Mouse (Mus musculus) liver, embryonic 11.5 days (tissue): ENCODE results near the gene Sds. TPM values are rescaled to one million over a fixed set of nuclear protein-coding genes. Genes with fewer than 3 reads are reported as not detected.

Experiments
- ATAC-seq: fragments of 200-750 bp; cut with Nextera tagmentation; replicated peaks from 2 replicates; pipeline ENCODE4 v1.8.0; 2017; ENCODE audit warnings: moderate number of reproducible peaks, mild to moderate bottlenecking, moderate TSS enrichment, moderate library complexity; ENCODE audit not compliant: low FRiP score
- DNase-seq: peaks from one replicate; pipeline ENCODE4 v3.0.0-alpha.2; 2017; ENCODE audit warnings: low spot score
- H3K27ac ChIP-seq: fragments of 300-500 bp; sonication (generic); 2 replicates; pipeline ENCODE4 v1.5.1; 2014; ENCODE audit warnings: mild to moderate bottlenecking, low read depth, low read length, control low read depth
- H3K27me3 ChIP-seq: fragments of 300-500 bp; sonication (generic); replicated peaks from 2 replicates; pipeline ENCODE4 v1.6.1; 2014; ENCODE audit warnings: low read length, mixed read lengths; ENCODE audit not compliant: control insufficient read depth, insufficient read depth
- H3K36me3 ChIP-seq: fragments of 300-500 bp; sonication (generic); 2 replicates; pipeline ENCODE4 v1.6.1; 2014; ENCODE audit warnings: mild to moderate bottlenecking, low read length, moderate library complexity, mixed read lengths; ENCODE audit not compliant: control insufficient read depth, insufficient read depth
- H3K4me1 ChIP-seq: fragments of 300-500 bp; sonication (generic); replicated peaks from 2 replicates; pipeline ENCODE4 v1.6.1; 2014; ENCODE audit warnings: low read length, mixed read lengths; ENCODE audit not compliant: control insufficient read depth, insufficient read depth
- H3K4me2 ChIP-seq: fragments of 300-500 bp; sonication (generic); 2 replicates; pipeline ENCODE4 v1.6.1; 2014; ENCODE audit warnings: mild to moderate bottlenecking, control low read depth, moderate library complexity
- H3K4me3 ChIP-seq: fragments of 300-500 bp; sonication (generic); 2 replicates; pipeline ENCODE4 v1.5.1; 2014; ENCODE audit warnings: low read depth, low read length, control low read depth
- H3K9ac ChIP-seq: fragments of 300-500 bp; sonication (generic); 2 replicates; pipeline ENCODE4 v1.6.1; 2014; ENCODE audit warnings: low read depth, low read length, control low read depth
- H3K9me3 ChIP-seq: fragments of 300-500 bp; sonication (generic); 2 replicates; pipeline ENCODE4 v1.6.1; 2016; ENCODE audit warnings: low read length, inconsistent platforms, mixed read lengths; ENCODE audit not compliant: control insufficient read depth
- WGBS: fragments of 180-500 bp; shearing (Covaris S2); extraction: QIAGEN DNeasy Blood & Tissue Kit; methylation state at CpG from one replicate; pipeline ENCODE4 v1.1.7; 2014; 5-methylcytosine and 5-hydroxymethylcytosine counted together
- polyA plus RNA-seq: library from polyadenylated mRNA; unstranded; fragments of >200 nt; fragmentation: Nextera tagmentation; extraction: Ambion mirVana; gene quantifications from 2 replicates; pipeline ENCODE4 v1.2.1, GENCODE M21; 2014

Sds gene
- polyA plus RNA-seq, 1 experiment from 2014 or later, result not detected

DNA sequence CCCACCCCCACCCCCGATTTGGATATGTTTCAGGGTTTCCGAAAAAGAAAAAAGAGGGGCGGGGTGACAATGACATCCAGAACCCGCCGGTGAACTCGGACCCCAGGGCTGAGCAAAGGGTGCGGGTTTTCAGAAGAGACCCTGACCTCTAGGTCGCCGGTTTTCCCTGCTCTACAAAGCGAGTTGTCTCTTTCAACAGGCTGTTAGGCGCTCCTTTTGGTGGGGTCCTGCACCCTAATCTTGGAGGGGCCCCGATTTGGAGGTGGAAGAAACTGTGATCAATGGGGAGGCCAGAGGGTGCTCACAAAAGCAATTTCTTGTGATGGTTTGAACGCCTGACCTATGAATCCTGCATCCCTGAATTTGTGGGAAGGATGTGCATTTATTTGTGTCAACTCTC is 37.9 kb upstream of the Sds start:
- H3K4me2 ChIP-seq, result no peak overlapping the region
- 2% methylated on average over 13 of the region's 13 CpGs for WGBS

DNA sequence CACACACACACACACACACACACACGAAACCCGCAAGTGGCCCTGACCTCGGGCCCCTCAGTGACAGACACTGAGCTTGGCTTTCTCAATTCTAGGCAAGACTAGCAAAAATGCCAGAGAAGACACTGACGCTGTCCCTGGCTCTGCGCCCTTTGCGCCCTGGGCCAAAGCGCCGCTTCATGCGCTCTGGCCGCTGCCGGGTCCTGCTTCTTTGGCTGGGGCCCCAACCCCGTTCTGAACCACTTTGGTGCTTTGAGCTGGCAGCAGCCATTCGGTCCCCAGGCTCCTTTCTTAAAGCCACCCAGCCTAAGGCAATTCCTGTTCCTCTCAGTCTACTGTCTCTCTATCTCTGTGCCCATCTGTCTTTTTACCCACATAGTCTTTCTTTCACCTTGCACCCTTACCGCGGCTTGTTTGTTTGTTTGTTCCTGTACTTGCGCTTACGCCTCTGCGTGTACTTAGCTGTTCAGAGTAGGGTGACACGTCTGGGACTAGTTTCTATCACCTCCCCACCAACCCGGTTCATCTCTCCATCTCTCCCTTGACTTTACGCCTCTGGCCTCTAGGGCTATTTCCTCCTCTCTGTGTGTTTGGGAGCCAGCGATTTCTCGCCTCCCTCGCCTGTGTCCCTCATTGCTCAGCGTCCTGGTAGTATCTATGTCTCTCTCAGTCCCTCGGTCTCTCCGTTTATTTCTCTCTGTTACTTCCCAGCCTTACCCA is 37.2 kb upstream of the Sds start:
- Histone ChIP-seq H3K4me1 (no peaks in the 10 kb centered on the region), H3K4me2 (no peak overlapping the region), H3K27me3 (peaks cover 82% of the 10 kb centered on the region), H3K36me3 (no peaks in the 10 kb centered on the region), H3K27ac (no peak overlapping the region), H3K9ac (no peak overlapping the region), H3K4me3 (no peak overlapping the region), H3K9me3 (no peaks in the 10 kb centered on the region)
- ATAC-seq (no peak), DNase-seq (no peak)
- 2% methylated on average over 27 of the region's 27 CpGs for WGBS

More for the DNA sequence above, 37.9 kb upstream of the Sds start:
- Histone ChIP-seq H3K27me3 (peaks cover 86% of the 10 kb centered on the region), H3K9me3 (no peaks in the 10 kb centered on the region), H3K4me1 (no peaks in the 10 kb centered on the region), H3K27ac (no peak overlapping the region), H3K4me3 (no peak overlapping the region), H3K9ac (no peak overlapping the region), H3K36me3 (no peaks in the 10 kb centered on the region)
- ATAC-seq (no peak), DNase-seq (no peak)

DNA sequence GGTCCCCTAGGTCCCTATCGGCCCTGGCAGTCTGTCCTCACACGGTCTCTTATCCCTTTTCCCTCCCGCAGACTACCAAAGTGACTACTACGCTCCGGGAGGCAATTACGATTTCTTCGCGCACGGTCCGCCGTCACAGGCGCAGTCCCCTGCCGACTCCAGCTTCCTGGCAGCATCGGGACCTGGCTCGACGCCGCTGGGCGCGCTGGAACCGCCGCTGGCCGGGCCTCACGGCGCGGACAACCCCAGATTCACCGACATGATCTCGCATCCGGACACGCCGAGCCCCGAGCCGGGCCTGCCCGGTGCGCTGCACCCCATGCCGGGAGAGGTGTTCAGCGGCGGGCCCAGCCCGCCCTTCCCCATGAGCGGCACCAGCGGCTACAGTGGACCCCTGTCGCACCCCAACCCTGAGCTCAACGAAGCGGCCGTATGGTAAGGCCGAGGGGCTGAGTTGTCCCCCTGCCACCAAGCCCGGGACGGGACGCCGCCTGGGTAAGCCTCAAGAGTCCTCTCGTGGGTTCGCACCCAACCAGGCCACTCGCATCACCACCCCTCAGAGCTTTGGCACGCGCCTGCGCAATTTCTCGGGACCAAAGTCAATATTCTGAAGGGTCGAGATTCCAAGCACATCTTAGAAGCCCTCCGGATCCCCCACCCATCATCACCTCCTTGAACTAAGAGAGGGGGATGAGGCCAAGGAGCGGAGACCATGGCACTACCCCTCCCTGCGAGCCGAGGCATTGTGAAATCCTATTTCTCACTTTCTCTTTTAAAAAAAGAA is 36.2 kb upstream of the Sds start:
- Histone ChIP-seq H3K4me3 (peak overlapping the region; percentile 17; the same call in 1 of the 2 replicates), H3K9me3 (no peaks in the 10 kb centered on the region), H3K4me1 (no peaks in the 10 kb centered on the region), H3K4me2 (peak overlapping the region; percentile 47), H3K36me3 (no peaks in the 10 kb centered on the region), H3K27me3 (peaks cover 78% of the 10 kb centered on the region), H3K27ac (no peak overlapping the region), H3K9ac (no peak overlapping the region)
- WGBS, result 3% methylated on average over 61 of the region's 61 CpGs
- DNase-seq, result no peak
- no peak for ATAC-seq

DNA sequence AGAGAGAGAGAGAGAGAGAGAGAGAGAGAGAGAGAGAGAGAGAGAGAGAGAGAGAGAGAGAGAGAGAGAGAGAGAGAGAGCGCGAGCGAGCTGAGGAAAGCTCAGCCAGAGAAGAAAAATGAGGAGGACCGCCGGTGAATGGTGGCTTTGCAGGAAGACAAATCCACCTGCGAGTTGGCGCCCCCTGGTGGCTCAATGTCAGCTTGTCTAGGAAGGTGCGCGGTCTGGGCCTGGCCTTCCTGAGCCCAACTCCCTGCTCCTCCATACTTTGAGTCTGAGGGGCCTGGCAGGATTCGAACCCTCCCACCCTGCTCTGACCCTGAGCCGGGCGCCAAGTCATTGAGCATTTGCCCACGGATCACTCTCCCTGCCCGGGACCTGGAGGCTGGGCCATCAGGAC is 35.6 kb upstream of the Sds start:
- H3K4me2 ChIP-seq, result peak overlapping the region; percentile 47
- H3K27me3 ChIP-seq, result peaks cover 76% of the 10 kb centered on the region
- H3K27ac ChIP-seq, result no peak overlapping the region
- H3K4me3 ChIP-seq, result peak overlapping the region; percentile 17; the same call in 1 of the 2 replicates
- WGBS, result 6% methylated on average over 14 of the region's 14 CpGs
- DNase-seq (peak; percentile 86), ATAC-seq (no peak)
- no peaks in the 10 kb centered on the region for H3K36me3 ChIP-seq
- no peaks in the 10 kb centered on the region for H3K9me3 ChIP-seq
- no peak overlapping the region for H3K9ac ChIP-seq
- no peaks in the 10 kb centered on the region for H3K4me1 ChIP-seq

DNA sequence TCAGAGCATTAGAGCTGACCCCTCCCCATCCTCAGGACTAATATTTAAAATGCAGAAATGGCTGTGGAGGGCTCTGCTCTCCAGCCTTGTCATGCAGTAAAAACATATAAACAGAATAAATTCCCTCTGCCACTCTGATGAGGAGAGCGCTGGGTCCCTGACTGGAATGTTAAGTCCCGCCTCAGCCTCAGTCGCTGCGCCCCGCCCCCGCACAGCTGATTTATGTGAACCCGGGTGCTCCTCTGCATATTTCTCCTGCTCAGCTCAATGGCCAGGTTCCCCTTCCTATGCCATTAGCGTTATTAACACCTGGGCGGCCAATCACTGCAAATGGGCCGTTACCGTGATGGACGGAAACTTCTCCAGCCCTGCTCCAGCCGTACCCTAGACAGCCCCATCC is 29.0 kb upstream of the Sds start:
- Histone ChIP-seq H3K27me3 (peaks cover 42% of the 10 kb centered on the region), H3K4me1 (no peaks in the 10 kb centered on the region), H3K27ac (no peak overlapping the region), H3K4me2 (no peak overlapping the region; the same call in 1 of the 2 replicates), H3K4me3 (no peak overlapping the region), H3K9ac (no peak overlapping the region), H3K9me3 (no peaks in the 10 kb centered on the region), H3K36me3 (no peaks in the 10 kb centered on the region)
- ATAC-seq (no peak), DNase-seq (no peak)
- 31% methylated on average over 13 of the region's 13 CpGs for WGBS

DNA sequence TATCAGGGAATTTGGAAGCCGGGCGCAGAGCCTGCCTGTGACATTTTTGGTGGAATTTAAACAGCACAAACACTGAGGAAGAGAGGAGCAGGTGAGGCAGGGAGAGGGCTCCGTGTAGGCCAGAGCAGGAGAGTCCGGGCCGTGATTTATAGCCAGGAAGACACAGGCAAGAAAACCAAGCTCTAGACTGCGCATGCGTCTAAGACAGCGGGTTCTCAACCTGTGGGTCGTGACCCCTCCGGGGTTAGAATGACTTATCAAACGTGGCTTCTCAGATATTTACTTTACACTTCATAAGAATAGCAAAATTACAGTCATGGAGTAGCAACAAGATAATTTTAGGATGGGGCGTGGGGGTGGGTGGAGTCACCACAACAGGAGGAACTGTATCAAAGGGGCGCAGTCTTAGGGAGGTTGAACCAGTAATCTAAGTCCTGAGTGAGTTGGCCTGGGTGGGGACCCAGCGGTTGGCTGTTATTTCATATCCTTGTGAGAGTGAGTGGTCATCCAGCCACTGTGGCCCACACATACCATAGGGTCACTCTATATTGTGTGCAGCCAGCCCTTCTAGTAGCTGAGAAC is 21.5 kb upstream of the Sds start:
- Histone ChIP-seq H3K27me3 (peaks cover 35% of the 10 kb centered on the region), H3K4me2 (no peak overlapping the region), H3K9me3 (no peaks in the 10 kb centered on the region), H3K27ac (no peak overlapping the region), H3K4me1 (no peaks in the 10 kb centered on the region), H3K4me3 (no peak overlapping the region), H3K36me3 (no peaks in the 10 kb centered on the region), H3K9ac (no peak overlapping the region)
- WGBS, result 56% methylated on average over 14 of the region's 14 CpGs
- ATAC-seq (no peak), DNase-seq (no peak)

DNA sequence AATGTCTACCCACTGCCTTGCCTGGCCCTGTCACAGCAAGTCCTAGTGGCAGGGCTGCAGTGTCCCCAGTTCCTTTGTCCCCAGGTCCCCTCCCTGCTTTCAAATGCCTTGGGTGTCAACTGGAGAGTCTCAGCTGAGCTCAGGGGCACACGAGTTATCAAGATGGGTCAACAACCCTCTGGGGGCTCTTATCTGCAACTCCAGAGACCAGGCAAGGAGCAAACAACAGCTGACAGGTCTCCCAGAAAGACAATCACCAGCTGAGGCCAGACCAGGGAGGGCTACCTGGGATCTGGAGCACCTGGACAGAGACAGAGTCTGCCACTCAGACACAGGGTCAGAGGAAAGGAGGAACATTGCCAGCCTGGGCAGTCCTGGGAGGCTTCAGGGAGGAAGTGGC is 20.1 kb upstream of the Sds start:
- Histone ChIP-seq H3K27ac (no peak overlapping the region), H3K9me3 (no peaks in the 10 kb centered on the region), H3K27me3 (peaks cover 33% of the 10 kb centered on the region), H3K9ac (no peak overlapping the region), H3K4me2 (no peak overlapping the region), H3K36me3 (no peaks in the 10 kb centered on the region), H3K4me1 (no peaks in the 10 kb centered on the region), H3K4me3 (no peak overlapping the region)
- no peak for DNase-seq
- no peak for ATAC-seq
- WGBS, result 6% methylated on average over 1 of the region's 1 CpGs

DNA sequence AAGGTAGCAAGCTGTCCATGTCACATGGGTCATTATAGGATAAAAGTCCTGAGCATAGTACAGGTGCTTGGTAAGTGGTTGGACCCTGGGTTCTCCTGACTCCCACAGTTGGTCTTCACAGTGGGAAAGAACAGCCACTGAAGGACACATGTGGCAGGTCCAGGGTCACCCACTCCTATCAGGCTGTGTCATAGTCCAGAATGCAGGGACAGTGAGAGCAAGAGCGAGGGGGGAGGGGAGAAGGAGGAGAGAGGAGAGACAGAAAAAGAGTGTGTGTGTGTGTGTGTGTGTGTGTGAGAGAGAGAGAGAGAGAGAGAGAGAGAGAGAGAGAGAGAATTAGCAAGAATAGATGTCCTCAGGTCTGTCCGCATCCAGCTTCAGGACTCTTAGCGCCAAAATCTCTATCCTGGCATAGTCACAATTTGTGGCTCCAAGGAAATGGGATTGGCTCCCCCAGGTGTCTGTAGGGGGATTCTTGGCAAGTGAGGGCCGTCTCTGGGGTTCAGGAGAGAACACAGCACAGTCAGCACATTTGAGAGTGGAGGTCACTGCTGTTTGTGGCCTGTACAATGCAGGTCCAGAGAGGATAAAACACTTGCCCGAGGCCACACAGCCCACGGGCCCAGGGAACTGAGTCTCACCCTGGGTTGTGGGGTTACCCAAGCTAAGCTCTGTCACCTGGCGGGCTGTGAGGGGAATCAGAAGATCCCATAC is 19.3 kb upstream of the Sds start:
- no peak for ATAC-seq
- peaks cover 33% of the 10 kb centered on the region for H3K27me3 ChIP-seq

More for the DNA sequence above, 19.3 kb upstream of the Sds start:
- no peaks in the 10 kb centered on the region for H3K4me1 ChIP-seq
- H3K4me3 ChIP-seq, result no peak overlapping the region
- H3K4me2 ChIP-seq, result no peak overlapping the region
- 41% methylated on average over 7 of the region's 7 CpGs for WGBS
- no peaks in the 10 kb centered on the region for H3K9me3 ChIP-seq
- H3K36me3 ChIP-seq, result no peaks in the 10 kb centered on the region
- no peak overlapping the region for H3K27ac ChIP-seq
- no peak for DNase-seq
- H3K9ac ChIP-seq, result no peak overlapping the region
